8 mouse cellular contexts compared by ENCODE assay signal in genomic region chr9:107569270-107569669, GRCm38 (mm10). TPM values are rescaled to one million over a fixed set of nuclear protein-coding genes. Genes with fewer than 3 reads are reported as not detected.
DNase-seq lines count a peak whose midpoint lies in the region; ATAC-seq and TF ChIP-seq lines count a peak whose summit lies in the region.

No protein-coding gene starts in this region.

- H3K4me1 ChIP-seq in heart, adult 2 months (ENCODE audit: control insufficient read depth, insufficient read depth, low read length), result peaks cover 16% of the 10 kb centered on the region
- H3K4me1 ChIP-seq in ES-Bruce4 (ENCODE audit: control insufficient read depth, insufficient read depth, low read length), result peaks cover 2% of the 10 kb centered on the region
- H3K4me1 ChIP-seq in forebrain, embryonic 15.5 days, result peaks cover 48% of the 10 kb centered on the region

- peak overlapping the region; percentile 82 for H3K4me2 ChIP-seq in forebrain, embryonic 15.5 days (replicated peaks)

- peak overlapping the region; percentile 95 for H3K27ac ChIP-seq in heart, adult 2 months
- H3K27ac ChIP-seq in ES-Bruce4 (ENCODE audit: insufficient read depth, low read length) (no peak overlapping the region), macrophage (peak overlapping the region; percentile 91)
- peak overlapping the region; percentile 92 for H3K27ac ChIP-seq in forebrain, embryonic 15.5 days (replicated peaks)

- H3K9ac ChIP-seq in heart, adult 2 months (ENCODE audit: low read depth, low read length), result peak overlapping the region; percentile 79
- peak overlapping the region; percentile 87 for H3K9ac ChIP-seq in ES-Bruce4 (ENCODE audit: low read depth, poor library complexity, severe bottlenecking)
- H3K9ac ChIP-seq in forebrain, embryonic 15.5 days (replicated peaks), result peak overlapping the region; percentile 75

- no peak for DNase-seq in heart, adult 2 months
- DNase-seq in heart, adult 11 months, result no peak
- no peak for DNase-seq in B cell, adult 2 months
- no peak for DNase-seq in thymus, adult 18-20 months
- no peak for DNase-seq in spleen, adult 18-20 months

- no peaks in the 10 kb centered on the region for H3K9me3 ChIP-seq in ES-Bruce4 (replicated peaks; ENCODE audit: control insufficient read depth, insufficient read depth, low read length, poor library complexity, severe bottlenecking)
- no peaks in the 10 kb centered on the region for H3K9me3 ChIP-seq in forebrain, embryonic 15.5 days

- peak; percentile 17; the same call in 1 of the 2 replicates for ATAC-seq in forebrain, embryonic 15.5 days (replicated peaks)

- H3K79me2 ChIP-seq in heart, adult 2 months (replicated peaks; ENCODE audit: control insufficient read depth, insufficient read depth, low read length), result no peaks in the 10 kb centered on the region
- peaks cover 14% of the 10 kb centered on the region; the same call in 1 of the 2 replicates for H3K79me2 ChIP-seq in macrophage (ENCODE audit: inconsistent target)

- H3K36me3 ChIP-seq in heart, adult 2 months (ENCODE audit: control insufficient read depth, insufficient read depth, low read length), result no peaks in the 10 kb centered on the region
- H3K36me3 ChIP-seq in ES-Bruce4 (ENCODE audit: control insufficient read depth, insufficient read depth, low read length, poor library complexity, severe bottlenecking), result peaks cover 12% of the 10 kb centered on the region
- peaks cover 49% of the 10 kb centered on the region for H3K36me3 ChIP-seq in forebrain, embryonic 15.5 days
- H3K36me3 ChIP-seq in macrophage (ENCODE audit: inconsistent target), result peaks cover 10% of the 10 kb centered on the region; the same call in 1 of the 2 replicates

- H3K27me3 ChIP-seq in heart, adult 2 months (ENCODE audit: control insufficient read depth, insufficient read depth, low read length), result no peaks in the 10 kb centered on the region
- no peaks in the 10 kb centered on the region for H3K27me3 ChIP-seq in ES-Bruce4 (ENCODE audit: control insufficient read depth, insufficient read depth, low read length, poor library complexity, severe bottlenecking)
- H3K27me3 ChIP-seq in forebrain, embryonic 15.5 days, result no peaks in the 10 kb centered on the region

- 1% methylated on average over 23 of the region's 23 CpGs for WGBS in heart, adult 2 months
- WGBS in forebrain, embryonic 15.5 days, result under 1% methylated on average over 23 of the region's 23 CpGs
- WGBS in macrophage (ENCODE audit: missing documents), result under 1% methylated on average over 23 of the region's 23 CpGs

- TF ChIP-seq POLR2A in heart, adult 2 months (IDR thresholded peaks at IDR 0.05; ENCODE audit: insufficient read depth, low read depth, low read length), result 0 out of 2 replicates have a peak, but pooled peaks have one; percentile 36
- TF ChIP-seq POLR2A in ES-Bruce4 (IDR thresholded peaks at IDR 0.05; ENCODE audit: insufficient read depth, low read length), result no peak

- H3K4me3 ChIP-seq in heart, adult 2 months, result peak overlapping the region; percentile 79
- H3K4me3 ChIP-seq in ES-Bruce4 (ENCODE audit: low read depth, low read length), result peak overlapping the region; percentile 81
- H3K4me3 ChIP-seq in forebrain, embryonic 15.5 days, result peak overlapping the region; percentile 83
- peak overlapping the region; percentile 49 for H3K4me3 ChIP-seq in macrophage (ENCODE audit: inconsistent target)

- TF ChIP-seq CTCF in heart, adult 2 months (IDR thresholded peaks at IDR 0.05), result no peak
- no peak for TF ChIP-seq CTCF in ES-Bruce4 (IDR thresholded peaks at IDR 0.05; ENCODE audit: low read depth, low read length)

- TF ChIP-seq EP300 in heart, adult 2 months (IDR thresholded peaks at IDR 0.05; ENCODE audit: insufficient read depth, low read depth, low read length), result no peak
- no peak for TF ChIP-seq EP300 in ES-Bruce4 (IDR thresholded peaks at IDR 0.05; ENCODE audit: insufficient read depth, low read depth, low read length)

- intact Hi-C loops in heart, adult 2 months (cut with DNase I), result loop anchor here (2.0 to 5.0 kb wide), 2 partner anchors 14 to 63 kb away; no protein-coding TSS in a partner anchor

RNA-seq across cellular contexts. Expression of gene Hyal2, which starts 1.5 kb away (rescaled TPM):
- total RNA-seq in heart, adult 2 months (2021), result 10 to 100 TPM; 40.8 to 43.6 TPM
- 39.2 and 40.2 TPM in 2 replicates for polyA plus RNA-seq in heart, adult 2 months (2012; rRNA removed)
- polyA plus RNA-seq in ES-Bruce4 (2011; ENCODE audit: insufficient read depth, insufficient read length, low read depth, missing spikeins) (38.4 and 38.7 TPM in 2 replicates), macrophage (2018) (17.0 to 33.6 TPM (median 19.7 TPM) in 3 replicates)
- 75.3 and 76.2 TPM in 2 replicates for polyA plus RNA-seq in forebrain, embryonic 15.5 days (2015; fragmentation: Nextera tagmentation; extraction: Ambion mirVana)
- total RNA-seq in macrophage (2018; cell fraction: chromatin; rRNA removed), result 10 to 100 TPM in 1 of 26 experiments, 1 to 10 TPM in 23, under 1 TPM in 2; 0.61 to 16.6 (median 5.8) TPM
- 10 to 100 TPM in 25 of 26 experiments, 1 to 10 TPM in 1; 9.5 to 27.1 (median 17.0) TPM for total RNA-seq in macrophage (2018; cell fraction: cytosol; rRNA removed)
- 10 to 100 TPM in 12 of 26 experiments, 1 to 10 TPM in 14; 3.7 to 23.0 (median 9.7) TPM for total RNA-seq in macrophage (2018; cell fraction: nucleus; rRNA removed)

RNA-seq across cellular contexts. Expression of gene Tusc2, which starts 6.2 kb away (rescaled TPM):
- total RNA-seq in heart, adult 2 months (2021), result 10 to 100 TPM; 31.7 to 39.1 TPM
- 45.8 and 60.4 TPM in 2 replicates for polyA plus RNA-seq in heart, adult 2 months (2012; rRNA removed)
- 23.5 and 25.3 TPM in 2 replicates for polyA plus RNA-seq in ES-Bruce4 (2011; ENCODE audit: insufficient read depth, insufficient read length, low read depth, missing spikeins)
- polyA plus RNA-seq in forebrain, embryonic 15.5 days (2015; fragmentation: Nextera tagmentation; extraction: Ambion mirVana), result 96.7 and 97.5 TPM in 2 replicates
- 10 to 100 TPM in 7 of 26 experiments, 1 to 10 TPM in 19; 2.1 to 14.0 (median 6.9) TPM for total RNA-seq in macrophage (2018; cell fraction: chromatin; rRNA removed)
- 10 to 100 TPM; 22.8 to 48.0 (median 37.4) TPM for total RNA-seq in macrophage (2018; cell fraction: cytosol; rRNA removed)
- 10 to 100 TPM in 20 of 26 experiments, 1 to 10 TPM in 6; 7.4 to 28.0 (median 12.9) TPM for total RNA-seq in macrophage (2018; cell fraction: nucleus; rRNA removed)
- polyA plus RNA-seq in macrophage (2018), result 30.9 to 32.2 TPM (median 30.9 TPM) in 3 replicates

RNA-seq across cellular contexts. Expression of gene Hyal1, which starts 7.5 kb away (rescaled TPM):
- 1 to 10 TPM; 5.1 to 5.9 TPM for total RNA-seq in heart, adult 2 months (2021)
- 6.9 and 8.2 TPM in 2 replicates for polyA plus RNA-seq in heart, adult 2 months (2012; rRNA removed)
- 25.8 and 29.7 TPM in 2 replicates for polyA plus RNA-seq in ES-Bruce4 (2011; ENCODE audit: insufficient read depth, insufficient read length, low read depth, missing spikeins)
- polyA plus RNA-seq in forebrain, embryonic 15.5 days (2015; fragmentation: Nextera tagmentation; extraction: Ambion mirVana), result 8.6 and 8.8 TPM in 2 replicates
- 100 to 1,000 TPM in 2 of 26 experiments, 10 to 100 TPM in 24; 10.9 to 111 (median 45.2) TPM for total RNA-seq in macrophage (2018; cell fraction: chromatin; rRNA removed)
- 10 to 100 TPM in 25 of 26 experiments, 1 to 10 TPM in 1; 9.0 to 31.1 (median 17.0) TPM for total RNA-seq in macrophage (2018; cell fraction: cytosol; rRNA removed)
- 100 to 1,000 TPM in 1 of 26 experiments, 10 to 100 TPM in 25; 14.5 to 102 (median 49.8) TPM for total RNA-seq in macrophage (2018; cell fraction: nucleus; rRNA removed)
- 20.3 to 38.2 TPM (median 30.4 TPM) in 3 replicates for polyA plus RNA-seq in macrophage (2018)

RNA-seq across cellular contexts. Expression of gene Naa80, which starts 9.4 kb away (rescaled TPM):
- total RNA-seq in heart, adult 2 months (2021), result 10 to 100 TPM; 14.9 to 17.4 TPM
- 30.0 and 45.4 TPM in 2 replicates for polyA plus RNA-seq in heart, adult 2 months (2012; rRNA removed)
- polyA plus RNA-seq in ES-Bruce4 (2011; ENCODE audit: insufficient read depth, insufficient read length, low read depth, missing spikeins) (18.6 and 21.1 TPM in 2 replicates), macrophage (2018) (25.1 to 39.9 TPM (median 29.7 TPM) in 3 replicates)
- 14.7 and 17.0 TPM in 2 replicates for polyA plus RNA-seq in forebrain, embryonic 15.5 days (2015; fragmentation: Nextera tagmentation; extraction: Ambion mirVana)
- total RNA-seq in macrophage (2018; cell fraction: chromatin; rRNA removed), result 10 to 100 TPM in 25 of 26 experiments, 1 to 10 TPM in 1; 9.2 to 46.3 (median 20.9) TPM
- total RNA-seq in macrophage (2018; cell fraction: cytosol; rRNA removed), result 10 to 100 TPM; 17.3 to 37.1 (median 24.8) TPM
- total RNA-seq in macrophage (2018; cell fraction: nucleus; rRNA removed), result 10 to 100 TPM; 10.5 to 68.2 (median 44.0) TPM

RNA-seq across cellular contexts. Expression of gene Hyal3, which starts 11.3 kb away (rescaled TPM):
- under 1 TPM; 0.29 to 0.34 TPM for total RNA-seq in heart, adult 2 months (2021)
- 0.26 and 0.31 TPM in 2 replicates for polyA plus RNA-seq in heart, adult 2 months (2012; rRNA removed)
- polyA plus RNA-seq in ES-Bruce4 (2011; ENCODE audit: insufficient read depth, insufficient read length, low read depth, missing spikeins) (1.0 and 2.1 TPM in 2 replicates), macrophage (2018) (0.38 to 0.51 TPM (median 0.43 TPM) in 3 replicates)
- 1.3 and 2.1 TPM in 2 replicates for polyA plus RNA-seq in forebrain, embryonic 15.5 days (2015; fragmentation: Nextera tagmentation; extraction: Ambion mirVana)
- total RNA-seq in macrophage (2018; cell fraction: chromatin; rRNA removed), result 1 to 10 TPM in 19 of 26 experiments, under 1 TPM in 5, not detected in 2; 0.54 to 4.1 (median 1.3) TPM
- under 1 TPM; 0.11 to 0.51 (median 0.28) TPM for total RNA-seq in macrophage (2018; cell fraction: cytosol; rRNA removed)
- total RNA-seq in macrophage (2018; cell fraction: nucleus; rRNA removed), result 1 to 10 TPM in 12 of 26 experiments, under 1 TPM in 11, not detected in 3; 0.40 to 3.3 (median 1.1) TPM
